Mouse (Mus musculus): ENCODE measurements around the gene Slc39a3. TPM values are rescaled to one million over a fixed set of nuclear protein-coding genes. Genes with fewer than 3 reads are reported as not detected.
A peak's percentile ranks its signal among the peaks of the same experiment; 100 is the strongest.

Slc39a3 gene
- total and polyA plus RNA-seq, 3 experiments = 15.6 to 19.5 TPM; not detected in 1

DNA sequence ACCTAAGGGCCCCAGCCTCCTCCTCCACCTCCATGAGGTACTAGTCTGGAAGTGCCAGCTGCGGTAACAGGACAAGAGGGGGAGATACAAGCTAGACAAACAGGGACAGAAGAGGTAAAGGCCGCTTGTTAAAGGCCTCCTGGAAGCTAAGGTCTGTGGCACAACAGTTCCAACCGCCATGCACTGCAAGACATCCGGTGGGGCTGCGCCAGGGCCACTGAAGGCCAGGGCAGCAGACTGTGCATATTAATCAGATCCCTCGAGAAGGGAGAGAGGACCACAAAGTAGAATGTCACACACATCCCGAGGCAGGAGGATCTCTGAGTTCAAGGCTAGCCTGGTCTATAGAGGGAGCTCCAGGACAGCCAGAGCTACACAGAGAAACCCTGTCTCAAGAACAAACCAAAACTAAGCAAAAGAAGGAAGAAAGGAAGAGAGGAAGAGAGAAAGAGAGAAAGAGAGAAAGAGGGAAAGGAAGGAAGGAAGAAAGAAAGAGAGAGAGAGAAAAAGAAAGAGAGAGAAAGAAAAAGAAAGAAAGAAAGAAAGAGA, 55.6 kb downstream of the Slc39a3 start:
- H3K9me3 ChIP-seq (replicated peaks; ENCODE audit: insufficient read depth, low read length) = no peaks in the 10 kb centered on the region
- no peaks in the 10 kb centered on the region for H3K27me3 ChIP-seq (ENCODE audit: control insufficient read depth in 1 of 2, insufficient read depth in 2 of 2, low read length in 2 of 2)
- H3K27ac ChIP-seq (ENCODE audit: control insufficient read depth, low read depth, low read length) = no peak overlapping the region
- no peaks in the 10 kb centered on the region for H3K79me2 ChIP-seq (ENCODE audit: control insufficient read depth, insufficient read depth, low read length, poor library complexity)
- no peak for DNase-seq (ENCODE audit: low read depth, low spot score)
- H3K4me1 ChIP-seq (ENCODE audit: control insufficient read depth in 1 of 2, insufficient read depth in 2 of 2, low read length in 2 of 2) = no peaks in the 10 kb centered on the region
- H3K9ac ChIP-seq (ENCODE audit: control insufficient read depth, low read depth, low read length, poor library complexity, severe bottlenecking) = no peak overlapping the region
- no peaks in the 10 kb centered on the region for H3K36me3 ChIP-seq (ENCODE audit: control insufficient read depth in 1 of 2, insufficient read depth in 2 of 2, low read length in 2 of 2)
- TF ChIP-seq CTCF (IDR thresholded peaks at IDR 0.05 in 2 of 3, conservative IDR thresholded peaks at IDR 0.05 in 1 of 3; ENCODE audit: control insufficient read depth in 1 of 3, insufficient read depth in 1 of 3, low read depth in 2 of 3, low read length in 3 of 3, poor library complexity in 1 of 3, severe bottlenecking in 1 of 3) (peak in 1 of 3 experiments; percentile 3; a peak in 1 of 6 replicates), EP300 (IDR thresholded peaks at IDR 0.05; ENCODE audit: low read depth in 1 of 2, low read length in 2 of 2) (no peak)
- no peak overlapping the region for H3K4me3 ChIP-seq (ENCODE audit: control insufficient read depth in 1 of 2, insufficient read depth in 1 of 2, low read depth in 2 of 2, low read length in 2 of 2)

Other genes starting within 250 kb of the Slc39a3 start
- gene Sf3a2, start 239.2 kb downstream of the Slc39a3 start, total RNA-seq (2012; rRNA removed) = 50.4 and 52.0 TPM in 2 replicates
- gene Sf3a2, start 239.2 kb downstream of the Slc39a3 start, polyA plus RNA-seq (2012; ENCODE audit: insufficient read depth in 1 of 2, insufficient read length in 2 of 2, low read depth in 1 of 2, low replicate concordance in 2 of 2, missing spikeins in 1 of 2) = 100 to 1,000 TPM in 1 of 2 experiments, not detected in 1; 210 TPM
- gene Plekhj1, start 238.8 kb downstream of the Slc39a3 start, total RNA-seq (2012; rRNA removed) = 79.8 and 86.9 TPM in 2 replicates
- 100 to 1,000 TPM in 1 of 2 experiments, not detected in 1; 217 TPM for gene Plekhj1, start 238.8 kb downstream of the Slc39a3 start, polyA plus RNA-seq (2012; ENCODE audit: insufficient read depth in 1 of 2, insufficient read length in 2 of 2, low read depth in 1 of 2, low replicate concordance in 2 of 2, missing spikeins in 1 of 2)
- 0.42 and 0.59 TPM in 2 replicates for gene Amh, start 232.2 kb downstream of the Slc39a3 start, total RNA-seq (2012; rRNA removed)
- 1 to 10 TPM in 1 of 2 experiments, not detected in 1; 1.1 TPM for gene Amh, start 232.2 kb downstream of the Slc39a3 start, polyA plus RNA-seq (2012; ENCODE audit: insufficient read depth in 1 of 2, insufficient read length in 2 of 2, low read depth in 1 of 2, low replicate concordance in 2 of 2, missing spikeins in 1 of 2)
- not detected in 2 replicates for gene Jsrp1, start 223.9 kb downstream of the Slc39a3 start, total RNA-seq (2012; rRNA removed)
- gene Jsrp1, start 223.9 kb downstream of the Slc39a3 start, polyA plus RNA-seq (2012; ENCODE audit: insufficient read depth in 1 of 2, insufficient read length in 2 of 2, low read depth in 1 of 2, low replicate concordance in 2 of 2, missing spikeins in 1 of 2) = under 1 TPM in 1 of 2 experiments, not detected in 1; 0.39 TPM
- gene Oaz1, start 210.8 kb downstream of the Slc39a3 start, total RNA-seq (2012; rRNA removed) = 983 and 1,061 TPM in 2 replicates
- 1,000 to 10,000 TPM in 1 of 2 experiments, not detected in 1; 1,528 TPM for gene Oaz1, start 210.8 kb downstream of the Slc39a3 start, polyA plus RNA-seq (2012; ENCODE audit: insufficient read depth in 1 of 2, insufficient read length in 2 of 2, low read depth in 1 of 2, low replicate concordance in 2 of 2, missing spikeins in 1 of 2)
- not detected in 2 replicates for gene Lingo3, start 193.4 kb downstream of the Slc39a3 start, total RNA-seq (2012; rRNA removed)
- not detected for gene Lingo3, start 193.4 kb downstream of the Slc39a3 start, polyA plus RNA-seq (2012; ENCODE audit: insufficient read depth in 1 of 2, insufficient read length in 2 of 2, low read depth in 1 of 2, low replicate concordance in 2 of 2, missing spikeins in 1 of 2)
- gene Lsm7, start 182.2 kb downstream of the Slc39a3 start, total RNA-seq (2012; rRNA removed) = 616 and 637 TPM in 2 replicates
- gene Lsm7, start 182.2 kb downstream of the Slc39a3 start, polyA plus RNA-seq (2012; ENCODE audit: insufficient read depth in 1 of 2, insufficient read length in 2 of 2, low read depth in 1 of 2, low replicate concordance in 2 of 2, missing spikeins in 1 of 2) = 100 to 1,000 TPM in 1 of 2 experiments, not detected in 1; 246 TPM
- gene Sppl2b, start 182.2 kb downstream of the Slc39a3 start, total RNA-seq (2012; rRNA removed) = 38.6 and 52.0 TPM in 2 replicates
- 10 to 100 TPM in 1 of 2 experiments, not detected in 1; 65.9 TPM for gene Sppl2b, start 182.2 kb downstream of the Slc39a3 start, polyA plus RNA-seq (2012; ENCODE audit: insufficient read depth in 1 of 2, insufficient read length in 2 of 2, low read depth in 1 of 2, low replicate concordance in 2 of 2, missing spikeins in 1 of 2)
- gene Tmprss9, start 165.6 kb downstream of the Slc39a3 start, total RNA-seq (2012; rRNA removed) = 0.07 and 0.15 TPM in 2 replicates
- under 1 TPM in 1 of 2 experiments, not detected in 1; 0.25 TPM for gene Tmprss9, start 165.6 kb downstream of the Slc39a3 start, polyA plus RNA-seq (2012; ENCODE audit: insufficient read depth in 1 of 2, insufficient read length in 2 of 2, low read depth in 1 of 2, low replicate concordance in 2 of 2, missing spikeins in 1 of 2)
- gene Timm13, start 136.5 kb downstream of the Slc39a3 start, total RNA-seq (2012; rRNA removed) = 349 and 366 TPM in 2 replicates
- 100 to 1,000 TPM; 329 to 645 TPM for gene Timm13, start 136.5 kb downstream of the Slc39a3 start, polyA plus RNA-seq (2012; ENCODE audit: insufficient read depth in 1 of 2, insufficient read length in 2 of 2, low read depth in 1 of 2, low replicate concordance in 2 of 2, missing spikeins in 1 of 2)
- 28.4 and 32.8 TPM in 2 replicates for gene Lmnb2, start 119.2 kb downstream of the Slc39a3 start, total RNA-seq (2012; rRNA removed)
- 10 to 100 TPM in 1 of 2 experiments, not detected in 1; 29.9 TPM for gene Lmnb2, start 119.2 kb downstream of the Slc39a3 start, polyA plus RNA-seq (2012; ENCODE audit: insufficient read depth in 1 of 2, insufficient read length in 2 of 2, low read depth in 1 of 2, low replicate concordance in 2 of 2, missing spikeins in 1 of 2)
- 13.3 and 13.4 TPM in 2 replicates for gene Gadd45b, start 107.4 kb downstream of the Slc39a3 start, total RNA-seq (2012; rRNA removed)
- 10 to 100 TPM in 1 of 2 experiments, not detected in 1; 10.1 TPM for gene Gadd45b, start 107.4 kb downstream of the Slc39a3 start, polyA plus RNA-seq (2012; ENCODE audit: insufficient read depth in 1 of 2, insufficient read length in 2 of 2, low read depth in 1 of 2, low replicate concordance in 2 of 2, missing spikeins in 1 of 2)
- gene Gng7, start 22.5 kb downstream of the Slc39a3 start, total RNA-seq (2012; rRNA removed) = 0.92 and 1.3 TPM in 2 replicates
- gene Gng7, start 22.5 kb downstream of the Slc39a3 start, polyA plus RNA-seq (2012; ENCODE audit: insufficient read depth in 1 of 2, insufficient read length in 2 of 2, low read depth in 1 of 2, low replicate concordance in 2 of 2, missing spikeins in 1 of 2) = 1 to 10 TPM in 1 of 2 experiments, not detected in 1; 6.2 TPM
- gene Diras1, start 11.8 kb downstream of the Slc39a3 start, total RNA-seq (2012; rRNA removed) = not detected in 2 replicates
- under 1 TPM in 1 of 2 experiments, not detected in 1; 0.04 TPM for gene Diras1, start 11.8 kb downstream of the Slc39a3 start, polyA plus RNA-seq (2012; ENCODE audit: insufficient read depth in 1 of 2, insufficient read length in 2 of 2, low read depth in 1 of 2, low replicate concordance in 2 of 2, missing spikeins in 1 of 2)
- 100 and 101 TPM in 2 replicates for gene Sgta, start 22.8 kb upstream of the Slc39a3 start, total RNA-seq (2012; rRNA removed)
- gene Sgta, start 22.8 kb upstream of the Slc39a3 start, polyA plus RNA-seq (2012; ENCODE audit: insufficient read depth in 1 of 2, insufficient read length in 2 of 2, low read depth in 1 of 2, low replicate concordance in 2 of 2, missing spikeins in 1 of 2) = 1,000 to 10,000 TPM in 1 of 2 experiments, 100 to 1,000 TPM in 1; 152 to 1,019 TPM
- gene Thop1, start 32.6 kb upstream of the Slc39a3 start, total RNA-seq (2012; rRNA removed) = 121 and 126 TPM in 2 replicates
- gene Thop1, start 32.6 kb upstream of the Slc39a3 start, polyA plus RNA-seq (2012; ENCODE audit: insufficient read depth in 1 of 2, insufficient read length in 2 of 2, low read depth in 1 of 2, low replicate concordance in 2 of 2, missing spikeins in 1 of 2) = 100 to 1,000 TPM in 1 of 2 experiments, 10 to 100 TPM in 1; 75.7 to 113 TPM
- gene Creb3l3, start 61.4 kb upstream of the Slc39a3 start, total RNA-seq (2012; rRNA removed) = not detected in 2 replicates
- gene Creb3l3, start 61.4 kb upstream of the Slc39a3 start, polyA plus RNA-seq (2012; ENCODE audit: insufficient read depth in 1 of 2, insufficient read length in 2 of 2, low read depth in 1 of 2, low replicate concordance in 2 of 2, missing spikeins in 1 of 2) = under 1 TPM in 1 of 2 experiments, not detected in 1; 0.35 TPM
- 147 and 152 TPM in 2 replicates for gene Map2k2, start 68.5 kb upstream of the Slc39a3 start, total RNA-seq (2012; rRNA removed)
- gene Map2k2, start 68.5 kb upstream of the Slc39a3 start, polyA plus RNA-seq (2012; ENCODE audit: insufficient read depth in 1 of 2, insufficient read length in 2 of 2, low read depth in 1 of 2, low replicate concordance in 2 of 2, missing spikeins in 1 of 2) = 100 to 1,000 TPM in 1 of 2 experiments, not detected in 1; 212 TPM
- 23.8 and 25.3 TPM in 2 replicates for gene Zbtb7a, start 97.8 kb upstream of the Slc39a3 start, total RNA-seq (2012; rRNA removed)
- gene Zbtb7a, start 97.8 kb upstream of the Slc39a3 start, polyA plus RNA-seq (2012; ENCODE audit: insufficient read depth in 1 of 2, insufficient read length in 2 of 2, low read depth in 1 of 2, low replicate concordance in 2 of 2, missing spikeins in 1 of 2) = 10 to 100 TPM; 40.6 to 45.4 TPM
- 19.5 and 21.0 TPM in 2 replicates for gene Pias4, start 130.5 kb upstream of the Slc39a3 start, total RNA-seq (2012; rRNA removed)
- 10 to 100 TPM in 1 of 2 experiments, not detected in 1; 40.4 TPM for gene Pias4, start 130.5 kb upstream of the Slc39a3 start, polyA plus RNA-seq (2012; ENCODE audit: insufficient read depth in 1 of 2, insufficient read length in 2 of 2, low read depth in 1 of 2, low replicate concordance in 2 of 2, missing spikeins in 1 of 2)
- gene Eef2, start 139.2 kb upstream of the Slc39a3 start, total RNA-seq (2012; rRNA removed) = 2,850 and 2,863 TPM in 2 replicates
- 1,000 to 10,000 TPM; 3,442 to 4,586 TPM for gene Eef2, start 139.2 kb upstream of the Slc39a3 start, polyA plus RNA-seq (2012; ENCODE audit: insufficient read depth in 1 of 2, insufficient read length in 2 of 2, low read depth in 1 of 2, low replicate concordance in 2 of 2, missing spikeins in 1 of 2)
- 42.3 and 49.2 TPM in 2 replicates for gene Dapk3, start 145.6 kb upstream of the Slc39a3 start, total RNA-seq (2012; rRNA removed)
- 10 to 100 TPM in 1 of 2 experiments, not detected in 1; 79.1 TPM for gene Dapk3, start 145.6 kb upstream of the Slc39a3 start, polyA plus RNA-seq (2012; ENCODE audit: insufficient read depth in 1 of 2, insufficient read length in 2 of 2, low read depth in 1 of 2, low replicate concordance in 2 of 2, missing spikeins in 1 of 2)
- 0.13 and 0.31 TPM in 2 replicates for gene 4930442H23Rik, start 146.4 kb upstream of the Slc39a3 start, total RNA-seq (2012; rRNA removed)
- under 1 TPM in 1 of 2 experiments, not detected in 1; 0.42 TPM for gene 4930442H23Rik, start 146.4 kb upstream of the Slc39a3 start, polyA plus RNA-seq (2012; ENCODE audit: insufficient read depth in 1 of 2, insufficient read length in 2 of 2, low read depth in 1 of 2, low replicate concordance in 2 of 2, missing spikeins in 1 of 2)
- gene Nmrk2, start 164.6 kb upstream of the Slc39a3 start, total RNA-seq (2012; rRNA removed) = not detected in 2 replicates
- not detected for gene Nmrk2, start 164.6 kb upstream of the Slc39a3 start, polyA plus RNA-seq (2012; ENCODE audit: insufficient read depth in 1 of 2, insufficient read length in 2 of 2, low read depth in 1 of 2, low replicate concordance in 2 of 2, missing spikeins in 1 of 2)
- 0.19 and 0.20 TPM in 2 replicates for gene Atcay, start 193.4 kb upstream of the Slc39a3 start, total RNA-seq (2012; rRNA removed)
- gene Atcay, start 193.4 kb upstream of the Slc39a3 start, polyA plus RNA-seq (2012; ENCODE audit: insufficient read depth in 1 of 2, insufficient read length in 2 of 2, low read depth in 1 of 2, low replicate concordance in 2 of 2, missing spikeins in 1 of 2) = under 1 TPM in 1 of 2 experiments, not detected in 1; 0.33 TPM
- 0.39 and 0.81 TPM in 2 replicates for gene Zfr2, start 195.7 kb upstream of the Slc39a3 start, total RNA-seq (2012; rRNA removed)
- 1 to 10 TPM in 1 of 2 experiments, not detected in 1; 1.4 TPM for gene Zfr2, start 195.7 kb upstream of the Slc39a3 start, polyA plus RNA-seq (2012; ENCODE audit: insufficient read depth in 1 of 2, insufficient read length in 2 of 2, low read depth in 1 of 2, low replicate concordance in 2 of 2, missing spikeins in 1 of 2)
- 0.10 and 0.23 TPM in 2 replicates for gene Matk, start 215.5 kb upstream of the Slc39a3 start, total RNA-seq (2012; rRNA removed)
- gene Matk, start 215.5 kb upstream of the Slc39a3 start, polyA plus RNA-seq (2012; ENCODE audit: insufficient read depth in 1 of 2, insufficient read length in 2 of 2, low read depth in 1 of 2, low replicate concordance in 2 of 2, missing spikeins in 1 of 2) = 1 to 10 TPM in 1 of 2 experiments, not detected in 1; 1.0 TPM
- gene Mrpl54, start 229.5 kb upstream of the Slc39a3 start, total RNA-seq (2012; rRNA removed) = 137 and 150 TPM in 2 replicates
- gene Mrpl54, start 229.5 kb upstream of the Slc39a3 start, polyA plus RNA-seq (2012; ENCODE audit: insufficient read depth in 1 of 2, insufficient read length in 2 of 2, low read depth in 1 of 2, low replicate concordance in 2 of 2, missing spikeins in 1 of 2) = 100 to 1,000 TPM; 157 to 421 TPM
- 68.9 and 81.3 TPM in 2 replicates for gene Apba3, start 229.5 kb upstream of the Slc39a3 start, total RNA-seq (2012; rRNA removed)
- gene Apba3, start 229.5 kb upstream of the Slc39a3 start, polyA plus RNA-seq (2012; ENCODE audit: insufficient read depth in 1 of 2, insufficient read length in 2 of 2, low read depth in 1 of 2, low replicate concordance in 2 of 2, missing spikeins in 1 of 2) = 10 to 100 TPM in 1 of 2 experiments, not detected in 1; 73.2 TPM